Mouse (Mus musculus) left cerebral cortex, adult 9 months (tissue): ENCODE results near the gene Gm595.

ENCODE experiments used
- DNase-seq, 2 experiments: peaks; one replicate each; pipeline ENCODE4 v3.0.0; 2022; ENCODE audit warnings: low spot score in 2 of 2

Gm595 gene

DNA sequence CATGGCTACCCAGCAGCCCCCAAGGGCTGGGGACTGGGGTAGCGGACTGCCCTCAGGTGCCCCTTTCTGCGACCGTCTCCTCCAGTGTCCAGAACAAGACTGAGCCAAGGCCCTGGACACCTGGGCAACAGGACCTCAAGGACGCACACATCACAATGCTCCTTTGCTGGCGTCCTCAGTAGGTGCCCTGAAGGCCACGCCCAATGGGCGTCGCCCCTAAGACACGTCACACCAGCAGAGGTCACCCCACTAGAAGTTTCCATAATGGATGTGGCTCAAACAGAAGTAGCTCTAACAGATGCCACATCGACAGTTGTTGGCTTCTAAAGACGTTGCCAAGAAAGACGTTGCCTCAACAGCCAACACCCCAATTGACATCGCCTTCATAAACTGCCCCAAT is at the start of gene Gm595:
Gm595 (minus strand) TSS at position 101 of the 400 bp plus-strand sequence.
- DNase-seq: no peak

DNA sequence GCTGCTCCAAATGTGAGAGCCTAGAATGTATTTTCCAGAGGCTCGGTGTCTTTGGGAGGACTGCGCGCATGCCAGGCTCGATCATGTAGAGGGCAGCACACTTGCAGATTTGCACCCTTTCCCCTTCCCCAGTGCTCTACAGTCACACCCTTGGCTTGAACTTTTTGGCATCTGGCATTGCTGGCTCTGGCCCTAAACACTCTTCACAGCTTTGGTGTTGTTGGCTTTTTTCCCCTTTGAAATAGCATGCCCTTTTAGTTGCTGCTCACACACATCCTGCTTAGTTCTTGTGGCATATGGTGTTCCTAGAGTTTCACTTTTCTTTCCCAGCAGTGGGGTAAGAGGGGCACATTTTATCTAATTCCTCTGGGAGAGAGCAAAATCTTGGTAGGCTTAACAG is 30.9 kb upstream of the Gm595 start:
- no peak for DNase-seq

DNA sequence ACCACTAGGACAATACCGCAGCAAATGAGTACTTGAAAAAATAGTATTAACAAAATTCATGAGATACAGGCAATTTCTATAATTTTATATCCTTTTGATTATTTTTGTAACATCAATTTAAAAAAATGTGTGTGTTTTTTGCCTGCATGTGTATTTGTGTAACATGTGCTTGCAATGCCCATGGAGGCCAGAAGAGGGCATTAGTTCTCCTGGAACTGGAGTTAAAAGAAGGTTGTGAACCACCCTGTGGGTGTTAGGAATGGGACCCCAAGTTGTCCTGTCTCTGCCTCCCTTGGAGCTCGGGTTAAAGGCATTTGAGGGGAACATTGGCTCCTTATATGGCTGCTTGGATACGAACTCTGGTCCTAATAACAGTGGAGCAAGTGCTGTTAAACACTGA is 26.2 kb upstream of the Gm595 start:
- DNase-seq: no peak

DNA sequence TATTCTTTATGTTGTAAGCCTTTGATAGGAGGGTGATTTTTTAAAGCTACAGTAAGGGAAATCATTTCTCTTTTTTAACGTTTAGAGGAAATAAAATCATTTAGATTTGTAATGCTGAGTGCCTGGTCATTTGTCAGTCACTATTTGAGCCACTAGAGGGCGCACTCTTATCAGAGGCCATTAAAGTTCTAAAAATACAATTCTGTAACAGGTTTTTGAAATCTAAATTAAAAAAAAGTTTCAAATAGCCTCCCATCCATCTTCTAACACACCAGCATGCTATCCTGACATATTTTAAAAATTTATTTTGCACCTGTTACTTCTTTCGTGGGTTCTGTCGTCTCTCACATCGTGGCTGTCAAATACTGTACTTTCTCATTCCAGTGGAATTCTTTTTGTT is 22.0 kb upstream of the Gm595 start:
- DNase-seq: peak in 1 of 2 experiments; percentile 7

DNA sequence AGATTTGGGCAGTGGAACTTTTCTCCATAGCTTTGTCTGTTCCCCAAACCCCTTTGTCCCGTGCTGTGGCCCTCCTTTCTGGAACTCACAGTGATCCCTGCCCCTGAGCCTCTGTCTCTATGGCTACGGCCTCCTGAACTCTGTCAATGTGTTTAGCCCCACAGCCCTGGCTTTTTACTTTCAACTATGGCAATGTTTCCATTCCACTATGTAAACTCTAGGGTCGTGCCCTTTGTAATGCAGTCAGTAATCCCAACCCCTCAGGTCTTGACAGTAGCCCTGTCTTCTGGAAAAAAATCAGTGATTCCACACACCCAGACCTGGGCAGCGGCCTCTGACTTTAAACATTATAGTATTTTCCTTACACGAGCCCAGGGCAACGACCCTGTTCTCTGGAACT is 19.3 kb upstream of the Gm595 start:
- DNase-seq: no peak

DNA sequence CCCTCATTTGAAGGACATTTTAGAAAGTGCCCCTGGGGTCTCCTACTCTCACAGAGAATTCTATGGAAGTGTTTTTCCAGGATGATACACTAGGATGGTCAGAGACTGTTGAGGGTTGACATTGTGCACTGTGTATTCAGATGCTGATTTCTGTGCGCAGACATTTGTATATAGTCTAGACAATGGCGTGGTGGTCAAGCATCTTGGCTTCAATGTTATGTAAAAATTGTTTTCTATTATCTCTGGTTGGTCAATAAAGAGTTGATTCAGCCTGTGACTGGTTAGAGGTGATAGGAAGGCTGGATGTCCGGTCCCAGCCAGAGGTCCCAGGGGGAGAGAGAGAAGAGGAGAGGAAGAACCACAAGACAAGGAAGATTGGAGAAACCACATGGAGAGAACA is 16.4 kb upstream of the Gm595 start:
- no peak for DNase-seq

DNA sequence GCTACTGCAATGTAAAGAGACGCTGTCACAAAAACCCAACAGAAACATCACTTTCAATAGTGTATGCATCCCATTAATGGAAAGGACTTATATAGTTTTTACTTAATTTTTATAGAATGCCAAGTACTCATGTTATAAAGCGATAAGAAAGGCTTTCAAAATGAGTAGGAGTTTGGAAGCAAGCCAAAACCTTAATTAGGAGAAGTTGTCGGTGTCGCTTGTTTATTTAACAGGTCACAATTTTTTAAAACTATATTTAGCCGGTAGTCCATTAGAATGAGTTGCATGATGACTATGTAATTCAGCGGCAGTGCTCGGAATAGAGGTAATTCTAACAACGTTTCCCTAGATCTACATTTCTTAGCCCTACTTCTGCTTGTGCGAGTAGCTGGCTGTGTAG is 12.7 kb upstream of the Gm595 start:
- DNase-seq: no peak

DNA sequence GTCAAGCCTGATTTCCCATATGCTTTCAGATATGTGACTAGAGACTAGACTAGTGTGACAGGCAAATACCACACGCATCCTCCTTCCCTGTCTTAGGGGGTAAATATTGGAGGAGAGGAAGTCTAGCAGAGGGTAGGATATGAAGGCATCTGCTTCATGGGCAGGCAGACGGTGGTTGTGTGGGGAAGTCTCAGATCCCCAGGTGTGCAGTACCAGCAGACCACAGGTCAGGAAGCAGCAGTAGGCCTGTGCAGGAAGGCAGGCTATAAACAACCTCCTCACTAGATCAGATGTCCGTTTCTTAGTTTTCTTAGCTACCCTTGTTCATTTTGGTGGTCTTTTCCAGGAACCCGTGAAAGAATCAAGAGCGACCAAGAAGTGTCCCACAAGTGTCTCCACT is 7.1 kb upstream of the Gm595 start:
- DNase-seq: no peak
